Mouse (Mus musculus): ENCODE measurements around the gene Cd247.

GRCm38 (mm10) chr1:165822031-165822430 lies 33.5 kb downstream of the Cd247 start:
- no peak for TF ChIP-seq CTCF (IDR thresholded peaks at IDR 0.05; ENCODE audit: control insufficient read depth, insufficient read depth, insufficient replicate concordance, low read depth, low read length)
- TF ChIP-seq POLR2A (IDR thresholded peaks at IDR 0.05; ENCODE audit: control insufficient read depth, low read depth, low read length) = no peak
